11 mouse cellular contexts compared by ENCODE assay signal in the genomic region with DNA sequence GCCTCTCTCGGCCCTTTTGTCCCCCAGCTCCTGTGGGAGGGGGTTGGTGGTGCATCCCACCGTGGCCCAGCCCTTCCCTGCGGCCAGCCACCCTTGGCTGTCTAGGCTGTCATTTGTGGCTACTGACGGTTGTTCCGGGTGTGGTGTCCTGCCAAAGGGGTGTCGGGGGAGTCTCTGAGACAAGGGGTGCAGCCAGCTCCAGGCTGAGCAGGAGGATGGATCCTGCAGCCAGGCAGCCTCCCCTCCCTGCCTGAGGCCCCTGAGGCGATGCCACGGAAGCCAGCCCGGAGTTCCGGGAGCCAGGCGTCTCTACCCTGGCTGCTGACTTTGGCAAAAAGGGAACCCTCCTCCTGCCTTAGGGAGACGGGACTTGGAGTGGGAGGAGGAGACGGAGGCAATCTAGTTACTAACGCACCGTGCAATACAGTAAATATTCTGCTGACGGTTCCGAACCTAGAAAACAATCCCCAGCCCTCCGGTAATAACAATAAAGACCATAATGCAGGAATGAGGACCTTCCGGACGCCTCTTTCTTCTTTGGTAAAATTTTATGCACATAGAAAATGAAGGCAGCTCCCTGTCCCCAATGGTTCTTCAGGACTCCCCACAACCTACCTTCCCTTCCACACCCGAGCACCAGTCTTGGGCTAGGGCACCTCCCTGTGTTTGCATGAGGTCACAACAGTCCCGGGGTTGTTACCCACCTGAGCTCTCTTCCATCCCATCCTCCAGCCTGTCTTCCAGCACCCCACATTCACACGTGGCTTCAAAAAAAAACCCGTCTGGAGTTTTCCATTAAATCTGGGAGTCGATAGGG. TPM values are rescaled to one million over a fixed set of nuclear protein-coding genes. Genes with fewer than 3 reads are reported as not detected.
DNase-seq lines count a peak whose midpoint lies in the region; ATAC-seq and TF ChIP-seq lines count a peak whose summit lies in the region.
"Had no signal": no experiment of that assay in that cellular context is flagged by ENCODE, and none has a peak within 500 bp of the region (broad histone marks: within the 10 kb centered on the region; RNA-seq: fewer than 3 reads in every experiment).

No protein-coding gene starts in this region.

- ATAC-seq in kidney, embryonic 16.5 days (ENCODE audit: low FRiP score, low TSS enrichment), result no peak
- ATAC-seq in embryonic facial prominence, embryonic 15.5 days (ENCODE audit: insufficient number of reproducible peaks, low FRiP score, low TSS enrichment, low read depth), result no peak
- ATAC-seq in neural tube, embryonic 13.5 days (ENCODE audit: low read depth), result peak; percentile 69; the same call in 1 of the 2 replicates
- ATAC-seq: Patski had no signal

- peak; percentile 27; the same call in 1 of the 2 replicates for TF ChIP-seq CTCF in kidney, adult 2 months (conservative IDR thresholded peaks at IDR 0.05; ENCODE audit: insufficient read depth, insufficient read length, low read depth, low read length)
- peak; percentile 34; the same call in 1 of the 2 replicates for TF ChIP-seq CTCF in bone marrow, adult 2 months (IDR thresholded peaks at IDR 0.05; ENCODE audit: control insufficient read depth, insufficient read depth, low read length)

- H3K9ac ChIP-seq in kidney, embryonic 16.5 days (replicated peaks; ENCODE audit: low read length), result no peak overlapping the region
- no peak overlapping the region for H3K9ac ChIP-seq in embryonic facial prominence, embryonic 15.5 days
- H3K9ac ChIP-seq in neural tube, embryonic 13.5 days, result no peak overlapping the region

- H3K4me2 ChIP-seq in kidney, embryonic 16.5 days (replicated peaks; ENCODE audit: low read depth, low read length), result no peak overlapping the region
- H3K4me2 ChIP-seq in embryonic facial prominence, embryonic 15.5 days (replicated peaks), result peak overlapping the region; percentile 32
- peak overlapping the region; percentile 27 for H3K4me2 ChIP-seq in neural tube, embryonic 13.5 days

- TF ChIP-seq POLR2A in kidney, adult 2 months (IDR thresholded peaks at IDR 0.05; ENCODE audit: low read depth, low read length), result no peak
- no peak for TF ChIP-seq POLR2A in bone marrow, adult 2 months (IDR thresholded peaks at IDR 0.05; ENCODE audit: borderline replicate concordance, control insufficient read depth, low read depth, low read length)

- H3K4me3 ChIP-seq in kidney, adult 2 months (ENCODE audit: insufficient read depth, low read depth, low read length), result no peak overlapping the region
- no peak overlapping the region for H3K4me3 ChIP-seq in kidney, embryonic 16.5 days (ENCODE audit: low read length)
- H3K4me3 ChIP-seq in bone marrow, adult 2 months (replicated peaks; ENCODE audit: control insufficient read depth, low read depth, low read length), result no peak overlapping the region
- no peak overlapping the region; the same call in 1 of the 2 replicates for H3K4me3 ChIP-seq in embryonic facial prominence, embryonic 15.5 days (replicated peaks)
- no peak overlapping the region for H3K4me3 ChIP-seq in neural tube, embryonic 13.5 days

- H3K27me3 ChIP-seq in kidney, adult 2 months (replicated peaks; ENCODE audit: control insufficient read depth, insufficient read depth, low read length), result 0 out of 2 replicates have a peak, but pooled peaks cover 1% of the 10 kb centered on the region
- peaks cover 91% of the 10 kb centered on the region for H3K27me3 ChIP-seq in kidney, embryonic 16.5 days (ENCODE audit: insufficient read depth, low read length)
- peaks cover 75% of the 10 kb centered on the region for H3K27me3 ChIP-seq in embryonic facial prominence, embryonic 15.5 days
- peaks cover 82% of the 10 kb centered on the region for H3K27me3 ChIP-seq in neural tube, embryonic 13.5 days

- no peaks in the 10 kb centered on the region for H3K4me1 ChIP-seq in kidney, adult 2 months (ENCODE audit: control insufficient read depth, insufficient read depth, low read length)
- H3K4me1 ChIP-seq in kidney, embryonic 16.5 days (ENCODE audit: insufficient read depth, low read length), result no peaks in the 10 kb centered on the region
- H3K4me1 ChIP-seq in bone marrow, adult 2 months (ENCODE audit: control insufficient read depth, insufficient read depth, low read length), result no peaks in the 10 kb centered on the region
- H3K4me1 ChIP-seq in embryonic facial prominence, embryonic 15.5 days, result peaks cover 16% of the 10 kb centered on the region
- H3K4me1 ChIP-seq in neural tube, embryonic 13.5 days (replicated peaks), result peaks cover 14% of the 10 kb centered on the region

- no peaks in the 10 kb centered on the region; the same call in 1 of the 2 replicates for H3K9me3 ChIP-seq in kidney, embryonic 16.5 days (ENCODE audit: low read length)
- H3K9me3 ChIP-seq in embryonic facial prominence, embryonic 15.5 days (replicated peaks), result no peaks in the 10 kb centered on the region
- no peaks in the 10 kb centered on the region for H3K9me3 ChIP-seq in neural tube, embryonic 13.5 days

- H3K27ac ChIP-seq in kidney, adult 2 months (ENCODE audit: insufficient read depth, low read depth, low read length), result no peak overlapping the region
- no peak overlapping the region for H3K27ac ChIP-seq in kidney, embryonic 16.5 days (ENCODE audit: low read length)
- H3K27ac ChIP-seq in bone marrow, adult 2 months (ENCODE audit: control insufficient read depth, insufficient read depth, low read depth, low read length, poor library complexity), result no peak overlapping the region; the same call in 1 of the 2 replicates
- no peak overlapping the region for H3K27ac ChIP-seq in embryonic facial prominence, embryonic 15.5 days (replicated peaks)
- H3K27ac ChIP-seq in neural tube, embryonic 13.5 days (replicated peaks), result no peak overlapping the region
- H3K27ac ChIP-seq: macrophage had no signal

- no peak for DNase-seq in kidney, adult 2 months
- no peak for DNase-seq in yolk sac, embryonic 10.5 days (ENCODE audit: low spot score)
- no peak for DNase-seq in left cerebral cortex, adult 9 months (ENCODE audit: low spot score in 2 of 2)
- DNase-seq: cerebellum, adult 18-20 months had no signal

- H3K36me3 ChIP-seq in kidney, adult 2 months (ENCODE audit: control insufficient read depth, insufficient read depth, low read length), result no peaks in the 10 kb centered on the region
- H3K36me3 ChIP-seq in kidney, embryonic 16.5 days (ENCODE audit: insufficient read depth, low read length), result no peaks in the 10 kb centered on the region
- H3K36me3 ChIP-seq in embryonic facial prominence, embryonic 15.5 days, result no peaks in the 10 kb centered on the region
- no peaks in the 10 kb centered on the region for H3K36me3 ChIP-seq in neural tube, embryonic 13.5 days

- WGBS in kidney, adult 2 months, result 3% methylated on average over 25 of the region's 25 CpGs
- 1% methylated on average over 25 of the region's 25 CpGs for WGBS in kidney, embryonic 16.5 days
- WGBS in bone marrow, adult 2 months, result 6% methylated on average over 25 of the region's 25 CpGs
- 3% methylated on average over 25 of the region's 25 CpGs for WGBS in embryonic facial prominence, embryonic 15.5 days
- 1% methylated on average over 24 of the region's 25 CpGs for WGBS in neural tube, embryonic 13.5 days

RNA-seq across cellular contexts. Expression of a gene that starts 19.1 kb away (rescaled TPM):
- polyA plus RNA-seq in kidney, adult 2 months (2012; rRNA removed), result 0.06 TPM in 1 of 2 replicates, not detected in the other
- polyA plus RNA-seq in kidney, embryonic 16.5 days (2015; fragmentation: Nextera tagmentation; extraction: Ambion mirVana), result 0.03 TPM in 1 of 2 replicates, not detected in the other
- 0.16 TPM in 1 of 2 replicates, not detected in the other for polyA plus RNA-seq in bone marrow, adult 2 months (2011; ENCODE audit: insufficient read depth, insufficient read length, low replicate concordance, missing spikeins)
- 1.7 and 2.6 TPM in 2 replicates for polyA plus RNA-seq in embryonic facial prominence, embryonic 15.5 days (2015; fragmentation: Nextera tagmentation; extraction: Ambion mirVana)
- 0.50 and 0.70 TPM in 2 replicates for polyA plus RNA-seq in neural tube, embryonic 13.5 days (2015; fragmentation: Nextera tagmentation; extraction: Ambion mirVana)
- polyA plus RNA-seq: gonadal fat pad, adult 2 months; macrophage; Patski had no signal
